Mouse (Mus musculus): Measurements from ENCODE around the gene Stum. TPM values are rescaled to one million over a fixed set of nuclear protein-coding genes. Genes with fewer than 3 reads are reported as not detected.

The Stum gene
- total RNA-seq, 2 experiments from 2014 or later = 1.2 TPM

DNA sequence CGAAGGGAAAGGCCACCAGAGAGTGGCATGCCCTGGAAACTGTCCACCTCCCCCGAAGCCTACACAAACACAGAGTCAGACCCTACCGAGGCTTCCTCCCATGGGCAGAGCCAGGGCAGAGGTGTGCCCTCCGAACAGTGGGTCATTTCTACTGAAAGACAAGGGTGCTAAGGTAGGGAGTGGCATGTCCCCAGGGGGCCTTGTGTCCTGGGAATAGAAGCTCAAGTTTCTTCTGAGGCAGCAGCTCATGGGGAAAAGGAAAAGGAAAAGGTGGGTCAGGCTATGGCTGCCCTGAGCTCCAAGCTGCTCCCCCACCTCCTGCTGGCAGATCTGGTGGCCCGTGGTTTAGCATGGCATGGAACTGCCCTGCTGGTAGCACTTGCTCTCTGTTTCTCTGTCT is 73.5 kb downstream of the Stum start:
- intact Hi-C loops (cut with DNase I; ENCODE audit: low total_unique reads) = no loop called here
- DNase-seq = no peak

DNA sequence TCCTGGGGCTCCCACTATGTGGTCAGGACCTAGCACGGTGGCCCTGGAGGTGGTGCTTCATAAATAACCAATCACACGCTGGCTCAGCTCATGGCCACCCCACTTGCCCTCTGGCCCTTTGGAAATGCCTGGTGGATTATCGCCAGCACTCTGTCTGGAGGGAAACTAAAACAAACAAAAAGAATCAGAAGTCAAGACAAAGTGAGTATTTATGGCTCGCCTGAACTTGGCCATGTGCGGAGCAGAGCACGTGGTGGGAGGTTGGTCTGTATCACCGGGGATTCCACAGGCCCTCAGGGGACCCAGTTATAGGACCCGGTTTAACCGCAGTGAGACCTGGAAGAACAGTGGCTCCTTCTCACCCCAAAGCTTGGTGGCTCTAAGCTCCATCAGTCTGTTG is 74.5 kb downstream of the Stum start:
- DNase-seq = no peak
- intact Hi-C loops (cut with DNase I; ENCODE audit: low total_unique reads) = no loop called here

DNA sequence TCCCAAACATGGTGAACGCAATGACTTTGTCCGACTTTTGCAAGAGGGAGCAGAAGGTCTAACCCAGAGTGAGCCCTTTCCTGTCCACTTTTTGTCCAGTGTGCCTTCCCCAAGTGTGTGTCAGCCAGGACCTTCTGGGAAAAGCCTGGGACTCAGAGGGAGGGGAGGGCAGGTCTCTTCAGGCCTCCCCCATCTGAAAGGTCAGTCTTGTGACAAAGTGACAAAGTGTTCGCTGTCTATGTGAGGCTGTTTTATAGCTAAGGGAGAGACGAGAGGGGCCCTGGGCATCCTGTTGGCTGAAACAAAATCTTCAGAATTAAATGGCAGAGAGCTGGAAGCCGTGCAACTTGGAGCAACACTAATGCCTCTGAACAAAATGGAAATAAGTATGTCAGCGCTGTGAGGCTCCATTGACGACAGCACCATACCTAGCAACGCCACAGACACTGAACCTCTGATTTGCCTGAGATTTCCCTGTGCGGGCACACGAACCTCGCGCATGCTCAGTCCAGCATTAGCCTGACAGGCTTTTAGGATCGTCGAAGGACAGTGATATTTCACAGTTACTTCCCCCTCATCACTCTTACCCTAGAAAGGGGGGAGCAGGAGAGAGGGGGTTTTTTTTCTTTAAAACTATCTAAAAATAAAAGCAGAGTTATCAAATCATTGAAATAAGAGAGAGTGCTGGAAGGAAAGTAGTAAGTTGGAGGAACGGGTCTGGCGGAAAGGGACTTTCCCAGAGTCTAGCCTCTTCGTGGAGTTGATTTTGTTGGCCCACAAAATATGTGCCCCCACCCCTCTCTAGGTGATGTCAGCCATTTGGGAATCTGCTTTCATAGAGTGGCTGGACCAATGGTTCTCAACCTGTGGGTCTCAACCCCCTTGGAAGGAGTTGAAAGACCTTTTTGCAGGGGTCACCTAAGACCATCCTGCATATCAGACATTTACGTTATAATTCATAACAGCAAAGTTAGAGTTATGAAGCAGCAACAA is 75.3 kb downstream of the Stum start:
- no peak for DNase-seq
- intact Hi-C loops (cut with DNase I; ENCODE audit: low total_unique reads) = loop anchor here (2.0 kb wide), 1 partner anchor 139 kb away; no protein-coding TSS in a partner anchor

DNA sequence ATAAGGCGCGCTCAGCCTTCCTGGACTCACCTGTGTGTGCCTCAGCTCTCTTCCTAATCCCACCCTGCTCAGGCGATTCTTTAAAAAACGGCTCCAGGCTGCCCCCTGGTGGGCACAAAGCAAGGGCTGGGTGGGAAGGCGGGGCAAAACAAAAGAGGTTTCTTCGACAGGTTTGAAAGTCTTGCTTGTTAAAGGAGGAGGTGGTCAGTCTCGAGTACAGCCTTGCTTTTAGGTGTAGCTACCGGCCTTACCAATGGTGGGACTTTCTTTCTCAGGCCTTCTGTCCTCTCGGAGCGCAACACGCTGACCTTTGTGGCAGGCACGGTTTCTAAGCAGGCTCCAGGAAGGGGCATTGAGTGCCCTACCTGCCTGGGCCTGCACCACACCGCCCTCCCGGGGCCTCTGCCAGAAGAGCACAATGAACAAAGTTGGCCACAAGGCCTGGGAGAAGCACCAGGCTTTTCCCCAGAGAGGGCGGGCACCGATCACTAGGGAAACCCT is 76.1 kb downstream of the Stum start:
- intact Hi-C loops (cut with DNase I; ENCODE audit: low total_unique reads) = loop anchor here (2.0 kb wide), 1 partner anchor 138 kb away; no protein-coding TSS in a partner anchor
- peak; percentile 52 for DNase-seq

DNA sequence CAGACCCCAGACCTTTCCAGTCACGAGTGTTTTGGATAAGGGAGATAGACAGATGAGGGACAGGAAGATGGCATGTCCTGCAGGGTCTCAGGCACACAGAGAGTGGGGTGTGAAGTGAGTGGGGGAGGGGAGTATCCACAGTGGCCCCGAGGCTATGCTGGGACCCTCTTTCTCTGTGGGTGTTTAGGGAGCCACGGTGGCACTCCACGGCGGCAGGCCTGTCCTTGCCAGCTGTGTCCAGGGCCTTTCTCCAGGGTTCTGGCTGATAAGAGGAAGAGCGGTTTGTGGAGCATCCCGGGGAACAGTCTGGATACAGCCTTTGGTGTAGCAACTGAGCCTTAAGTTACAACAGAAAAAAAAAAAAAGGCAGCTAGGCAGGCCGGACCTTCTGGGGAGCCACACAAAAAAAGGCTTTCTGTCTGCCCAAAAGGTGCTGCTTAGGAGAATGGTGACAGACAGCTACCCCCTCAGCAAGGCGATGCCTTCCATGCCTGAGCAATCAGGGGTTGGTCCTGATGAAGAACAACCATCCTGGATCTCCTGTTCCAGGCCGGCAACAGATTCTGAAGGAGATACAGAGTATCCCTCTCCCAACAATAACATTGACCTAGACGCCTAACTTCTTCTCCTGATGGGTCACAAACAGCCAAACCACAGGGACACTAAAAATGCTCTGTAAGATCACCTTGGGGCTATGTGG is 76.8 kb downstream of the Stum start:
- intact Hi-C loops (cut with DNase I; ENCODE audit: low total_unique reads) = loop anchor here (2.0 kb wide), 1 partner anchor 138 kb away; no protein-coding TSS in a partner anchor
- no peak for DNase-seq

DNA sequence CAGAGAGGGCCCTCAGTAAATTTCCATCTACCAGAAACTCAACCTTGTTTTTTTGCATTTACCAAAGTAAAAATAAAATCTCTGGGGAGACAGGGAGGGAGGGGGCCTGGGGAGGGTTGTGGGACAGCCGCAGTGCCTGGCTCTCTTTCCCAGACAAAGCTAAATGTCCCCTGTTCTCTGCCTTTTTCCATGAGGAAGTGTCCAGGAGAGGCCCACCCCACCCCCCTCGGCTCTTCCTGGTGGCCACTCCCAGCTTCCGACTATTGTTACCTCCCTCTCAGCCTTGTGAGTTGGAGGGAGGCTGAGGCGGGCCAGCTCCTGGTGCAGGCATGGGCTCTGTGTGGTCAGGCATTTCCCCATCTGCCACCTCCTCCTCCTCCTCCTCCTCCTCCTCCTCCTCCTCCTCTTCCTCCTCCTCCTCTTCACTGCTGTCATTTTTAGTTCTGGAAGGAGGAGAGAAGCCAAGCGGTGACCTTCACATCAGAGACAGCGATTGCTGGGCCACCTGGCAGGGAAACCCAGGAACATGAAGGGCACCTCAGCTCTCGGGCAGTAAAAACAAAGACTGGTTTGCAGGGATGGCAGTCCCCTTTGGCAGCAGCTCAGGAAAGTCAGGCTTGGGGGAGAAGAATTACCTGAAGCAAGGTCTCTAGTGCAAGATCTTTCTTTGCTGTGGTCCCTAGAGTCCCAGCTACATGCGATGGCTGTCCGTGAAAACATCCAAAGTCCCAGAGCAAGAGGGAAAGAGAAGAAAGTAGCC is 77.5 kb downstream of the Stum start:
- intact Hi-C loops (cut with DNase I; ENCODE audit: low total_unique reads) = loop anchor here (2.0 kb wide), 1 partner anchor 137 kb away; no protein-coding TSS in a partner anchor
- no peak for DNase-seq

DNA sequence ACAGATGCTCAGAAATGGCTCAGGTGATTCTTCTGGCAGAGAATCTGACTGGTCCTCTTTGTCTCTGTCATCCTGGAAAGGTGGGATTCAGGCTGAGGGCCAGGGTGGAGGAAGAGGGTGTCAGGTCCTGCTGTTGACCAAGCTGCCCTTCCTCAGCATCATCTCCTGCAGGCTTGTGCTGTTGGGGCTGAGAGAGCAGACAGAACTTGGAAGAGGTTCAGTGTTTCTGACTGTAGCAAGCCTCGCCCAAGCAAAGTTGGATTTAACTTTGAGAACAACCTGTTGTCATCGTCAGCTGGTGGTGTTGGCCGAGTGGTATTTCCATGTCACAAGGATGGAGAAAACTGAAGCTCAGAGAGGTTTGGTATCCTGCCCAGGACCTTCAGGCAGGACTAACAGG is 78.6 kb downstream of the Stum start:
- no peak for DNase-seq
- intact Hi-C loops (cut with DNase I; ENCODE audit: low total_unique reads) = no loop called here

DNA sequence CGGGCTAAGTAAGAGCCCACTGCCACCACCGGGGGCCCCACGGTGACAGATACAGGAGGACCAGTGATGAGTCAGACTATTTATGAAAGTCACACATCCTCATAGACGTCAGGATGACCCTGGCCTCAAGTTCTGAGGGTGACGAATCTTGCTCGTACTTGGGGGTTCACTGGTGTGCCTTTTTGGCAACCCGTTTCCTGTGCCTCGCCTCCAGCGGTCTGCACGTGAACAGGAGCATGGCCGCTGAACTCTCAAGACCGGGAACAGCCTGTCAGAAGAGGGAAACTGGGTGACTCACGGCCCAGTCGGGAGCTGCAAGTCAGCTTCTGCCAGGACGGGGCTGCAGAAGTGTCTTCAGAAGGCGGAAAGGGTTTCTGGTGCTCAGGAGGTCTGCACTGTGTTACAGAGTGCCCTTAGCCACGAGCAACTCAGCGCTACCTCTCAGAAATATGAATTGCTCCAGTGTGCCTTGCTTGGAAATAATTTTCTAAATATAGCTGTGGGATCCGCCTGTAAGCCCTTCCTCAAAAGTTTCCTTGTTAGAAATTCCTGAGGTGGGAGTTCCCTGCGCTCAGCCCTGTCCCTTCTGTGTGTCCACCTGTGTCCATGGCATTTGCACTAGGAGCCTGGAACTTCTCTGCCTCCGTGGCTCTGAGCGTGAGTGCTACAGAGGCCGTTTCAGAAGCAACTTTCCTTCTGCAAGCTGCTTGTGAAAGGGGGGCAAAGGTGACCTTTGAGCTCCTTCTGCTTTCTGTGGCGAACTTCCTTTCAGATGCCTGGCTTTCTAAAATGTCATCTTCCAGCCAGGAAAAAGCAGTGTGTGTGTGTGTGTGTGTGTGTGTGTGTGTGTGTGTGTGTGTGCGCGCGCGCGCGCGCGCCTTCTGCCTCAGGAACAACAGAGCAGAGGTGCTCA is 79.4 kb downstream of the Stum start:
- peak; percentile 52 for DNase-seq
- intact Hi-C loops (cut with DNase I; ENCODE audit: low total_unique reads) = no loop called here

DNA sequence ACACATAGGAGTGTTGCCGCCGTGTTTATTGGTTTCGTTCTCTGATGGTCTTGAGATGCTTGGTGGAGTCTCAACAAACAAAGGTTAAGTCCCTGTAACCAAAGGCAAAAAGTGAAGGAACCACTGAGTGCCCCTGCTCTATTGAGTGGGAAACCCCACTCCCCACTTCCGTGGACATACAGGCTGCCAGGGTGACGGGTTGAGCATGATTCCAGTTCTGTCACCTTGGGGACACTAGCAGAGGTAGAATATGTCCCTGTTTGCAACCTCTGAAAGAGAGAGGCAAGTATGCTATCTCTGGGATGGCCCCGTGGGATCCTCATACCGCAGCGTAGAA is 80.0 kb downstream of the Stum start:
- no peak for DNase-seq

DNA sequence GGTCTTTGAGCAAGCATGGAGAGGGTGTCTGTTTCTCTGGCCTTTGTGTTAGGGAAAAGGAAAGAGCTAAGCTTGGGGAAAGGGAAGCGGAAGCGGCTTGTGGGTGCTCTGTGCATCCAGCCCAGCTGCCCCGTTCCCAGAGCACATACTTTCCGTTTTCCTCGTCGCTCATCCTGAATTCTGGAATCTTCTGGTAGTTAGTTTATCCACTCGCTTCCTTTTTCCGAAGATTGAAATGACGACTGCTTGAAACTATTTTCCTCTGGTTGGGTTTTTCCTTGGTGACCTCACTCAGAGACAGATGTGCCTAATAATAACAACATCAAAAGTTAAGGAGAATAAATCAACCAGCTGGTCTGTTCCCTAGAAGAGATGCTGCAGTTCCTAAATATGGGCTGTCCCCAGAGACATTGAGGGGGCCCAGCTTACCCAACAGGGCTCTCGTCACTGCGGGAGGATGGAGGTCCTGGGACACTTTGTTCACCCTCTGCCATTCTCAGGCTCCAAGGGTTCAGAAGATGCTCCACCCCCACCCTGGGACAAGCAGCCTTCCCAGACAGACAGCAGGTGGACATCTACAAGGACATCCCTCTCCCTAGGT is 80.7 kb downstream of the Stum start:
- no peak for DNase-seq
- intact Hi-C loops (cut with DNase I; ENCODE audit: low total_unique reads) = no loop called here

More for the DNA sequence above, 80.0 kb downstream of the Stum start:
- intact Hi-C loops (cut with DNase I; ENCODE audit: low total_unique reads) = no loop called here

DNA sequence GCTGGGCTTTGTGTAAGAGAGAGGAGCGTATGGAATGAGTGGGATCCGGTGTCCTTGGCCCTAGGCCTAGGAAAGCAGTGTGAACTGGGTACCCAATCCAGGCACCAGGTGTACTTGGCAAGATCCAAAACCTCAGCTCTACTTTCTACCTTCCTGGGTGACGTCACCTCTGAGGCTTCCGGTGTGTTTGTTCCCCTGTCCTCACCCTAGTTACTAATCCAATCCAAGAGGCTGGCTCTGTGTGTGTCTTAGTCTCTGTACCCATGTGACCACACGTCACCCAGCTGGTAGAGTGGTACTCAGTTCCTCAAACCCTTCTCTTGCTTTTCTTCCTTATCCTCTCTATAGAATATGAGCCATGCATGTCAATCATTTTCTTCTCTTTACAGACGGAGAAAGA is 81.6 kb downstream of the Stum start:
- DNase-seq = no peak
- intact Hi-C loops (cut with DNase I; ENCODE audit: low total_unique reads) = no loop called here

DNA sequence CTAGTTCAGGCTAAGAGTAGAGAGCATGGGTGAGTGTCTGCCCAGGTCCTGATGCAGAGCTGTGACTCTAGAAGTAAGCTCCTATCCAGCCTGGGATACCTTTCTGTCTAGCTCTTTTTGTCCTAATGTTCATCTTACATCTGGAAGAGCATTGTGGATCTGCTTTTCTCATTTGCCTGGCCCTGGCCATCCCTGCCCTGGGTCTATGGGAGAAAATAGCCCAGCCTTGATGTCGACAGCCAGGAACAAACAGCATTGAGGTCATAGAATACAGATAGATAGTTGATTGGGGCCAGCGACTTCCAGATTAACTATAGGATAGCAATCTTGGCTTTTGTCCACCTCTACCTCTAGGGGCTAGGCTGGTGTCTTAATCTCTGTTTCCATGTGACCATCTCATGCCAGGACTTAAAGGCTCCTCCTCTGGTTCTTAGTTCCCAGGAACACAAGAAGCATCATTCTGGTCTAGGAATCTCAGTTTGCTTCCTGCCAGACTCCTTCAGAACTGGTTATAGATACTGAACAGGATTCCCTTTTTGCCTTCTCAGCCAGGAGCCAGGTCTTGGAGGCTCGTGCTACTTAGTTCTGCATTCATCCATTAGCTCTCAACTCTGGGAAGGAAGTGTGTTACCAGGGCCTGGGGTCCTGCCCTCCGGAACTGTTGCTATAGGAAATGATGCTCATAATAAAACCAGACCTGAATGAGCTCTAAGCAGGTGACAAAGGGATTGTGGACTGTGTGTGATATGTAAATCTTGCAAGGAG is 82.4 kb downstream of the Stum start:
- DNase-seq = no peak
- intact Hi-C loops (cut with DNase I; ENCODE audit: low total_unique reads) = no loop called here

DNA sequence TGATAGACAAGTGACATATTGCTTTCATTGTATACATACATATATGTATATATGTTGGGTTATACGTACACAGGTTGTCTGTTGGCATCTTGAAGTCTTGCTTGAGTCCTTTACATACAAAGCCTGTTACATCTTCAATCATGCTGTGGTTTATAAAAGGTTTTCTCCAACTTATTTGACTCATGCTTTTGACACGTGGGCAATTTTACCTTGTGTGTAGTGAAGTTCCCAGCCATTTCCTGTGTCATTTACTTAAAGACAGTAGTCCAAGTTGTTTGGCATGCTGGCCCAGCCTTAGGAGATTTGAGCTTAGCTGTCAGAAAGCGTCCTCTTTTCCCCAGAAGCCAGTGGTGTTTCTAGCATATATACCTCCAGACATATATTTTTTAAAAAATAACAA is 84.9 kb downstream of the Stum start:
- DNase-seq = no peak
- intact Hi-C loops (cut with DNase I; ENCODE audit: low total_unique reads) = no loop called here

DNA sequence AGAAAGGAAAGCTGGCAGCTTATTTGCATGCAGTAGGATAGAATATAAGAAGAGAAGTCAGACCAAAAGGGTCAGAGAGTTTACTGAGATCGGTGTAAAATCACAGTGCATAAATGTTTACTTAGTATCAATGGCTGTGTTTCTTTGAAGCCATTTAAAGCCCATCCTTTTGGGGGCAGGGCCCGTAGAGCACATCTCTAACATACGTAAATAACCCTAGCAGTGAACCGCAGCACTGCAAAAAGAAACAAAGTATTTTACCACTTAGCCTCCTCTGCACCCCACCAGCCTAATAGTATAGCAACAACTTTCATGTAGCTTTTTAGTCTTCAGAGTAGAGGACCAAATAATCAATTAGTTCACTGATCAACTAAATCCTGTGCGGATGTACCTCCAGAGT is 85.6 kb downstream of the Stum start:
- no peak for DNase-seq
- intact Hi-C loops (cut with DNase I; ENCODE audit: low total_unique reads) = no loop called here

DNA sequence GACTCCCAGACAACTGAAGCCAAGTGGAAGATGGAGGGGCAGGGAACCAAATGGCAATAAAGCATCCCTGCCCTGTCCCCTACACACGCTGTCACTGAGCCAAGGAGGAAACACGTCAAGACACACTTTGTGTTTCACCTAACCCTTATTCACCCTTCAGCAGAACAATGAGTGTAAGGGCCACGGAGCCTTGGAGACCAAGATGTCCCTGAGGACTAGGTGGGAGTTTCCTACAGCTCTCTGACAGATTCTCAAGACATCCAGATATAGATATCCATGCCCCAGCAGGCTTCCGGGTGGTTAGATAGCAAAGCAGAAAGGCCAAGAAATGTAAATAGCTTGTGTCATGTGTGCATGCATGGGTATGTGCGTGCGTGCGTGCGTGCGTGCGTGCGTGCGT is 89.4 kb downstream of the Stum start:
- intact Hi-C loops (cut with DNase I; ENCODE audit: low total_unique reads) = no loop called here
- DNase-seq = no peak

DNA sequence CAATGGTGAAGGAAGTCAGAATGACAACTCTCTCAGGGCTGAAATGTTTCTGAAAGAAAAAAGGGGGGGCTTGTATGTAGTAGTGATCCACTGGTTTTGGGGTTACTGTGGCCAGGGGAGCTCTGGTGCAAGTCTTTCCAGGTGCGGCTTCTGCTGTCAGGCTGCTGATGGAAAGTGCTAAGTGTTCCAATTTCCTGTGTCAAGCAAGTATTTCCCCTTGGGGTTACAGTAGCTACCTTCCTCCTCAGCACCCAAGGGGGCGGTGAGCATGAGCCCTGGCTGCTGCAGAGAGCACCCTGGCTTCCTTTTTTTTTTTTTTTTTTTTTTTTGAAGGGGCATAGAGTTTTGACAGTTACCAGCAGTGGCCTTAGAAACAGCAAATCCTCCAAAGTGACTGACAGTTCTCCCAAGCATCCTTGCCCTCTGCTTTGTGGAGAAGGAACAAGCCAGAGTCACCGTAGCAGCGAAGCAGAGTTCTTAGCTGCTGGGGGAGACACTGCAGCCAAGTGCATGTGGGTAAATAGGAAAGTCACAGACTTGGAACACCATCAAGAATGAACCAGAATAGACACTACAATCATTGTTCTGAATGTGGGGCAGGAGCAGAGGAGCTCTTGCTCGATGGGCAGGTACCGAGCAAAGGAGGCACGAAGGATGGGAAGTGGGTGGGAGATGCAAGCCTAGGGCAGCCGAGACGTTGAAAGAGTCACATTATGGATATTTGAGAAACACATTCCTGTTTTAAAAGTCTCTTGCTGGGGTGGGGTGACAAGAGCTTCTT is 90.1 kb downstream of the Stum start:
- no peak for DNase-seq
- intact Hi-C loops (cut with DNase I; ENCODE audit: low total_unique reads) = no loop called here
